Mouse (Mus musculus): ENCODE data around the gene Zfp362. TPM values are rescaled to one million over a fixed set of nuclear protein-coding genes. Genes with fewer than 3 reads are reported as not detected.

The Zfp362 gene
- polyA plus RNA-seq, 2 experiments from 2014 or later: 6.9 to 13.2 TPM

GRCm38 (mm10) chr4:128759214-128759613, 46.6 kb downstream of the Zfp362 start:
- no peak for ATAC-seq

GRCm38 (mm10) chr4:128755900-128756299, 49.9 kb downstream of the Zfp362 start:
- no peak for ATAC-seq

- ATAC-seq: no peak
These were observed 50.8 kb downstream of the Zfp362 start, which contains the start of gene A3galt2 for GRCm38 (mm10) chr4:128755064-128755463. TSS of gene A3galt2 (plus strand) at chr4:128755364.

DNA sequence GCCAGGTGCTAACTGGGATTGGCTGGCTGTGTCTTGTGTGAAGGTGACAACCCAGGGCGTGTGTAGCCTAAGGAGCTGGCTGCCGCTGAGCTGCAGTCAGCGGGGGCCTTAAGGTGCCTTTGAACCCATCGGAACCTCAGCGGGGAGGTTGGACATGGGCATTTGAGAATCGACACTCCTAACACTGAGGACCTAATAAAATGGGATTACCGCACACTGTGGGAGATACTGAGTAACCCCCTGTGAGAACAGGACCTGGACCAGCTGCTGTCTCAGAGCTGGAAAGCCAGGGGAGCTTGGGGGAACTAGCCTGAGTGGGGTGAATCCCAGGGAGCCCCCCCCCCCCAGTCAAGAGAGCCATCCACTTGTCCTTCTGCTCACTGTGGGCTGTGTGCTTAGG, 52.3 kb downstream of the Zfp362 start:
- ATAC-seq: no peak

- ATAC-seq: no peak
These were observed 53.7 kb downstream of the Zfp362 start for GRCm38 (mm10) chr4:128752031-128752757.

DNA sequence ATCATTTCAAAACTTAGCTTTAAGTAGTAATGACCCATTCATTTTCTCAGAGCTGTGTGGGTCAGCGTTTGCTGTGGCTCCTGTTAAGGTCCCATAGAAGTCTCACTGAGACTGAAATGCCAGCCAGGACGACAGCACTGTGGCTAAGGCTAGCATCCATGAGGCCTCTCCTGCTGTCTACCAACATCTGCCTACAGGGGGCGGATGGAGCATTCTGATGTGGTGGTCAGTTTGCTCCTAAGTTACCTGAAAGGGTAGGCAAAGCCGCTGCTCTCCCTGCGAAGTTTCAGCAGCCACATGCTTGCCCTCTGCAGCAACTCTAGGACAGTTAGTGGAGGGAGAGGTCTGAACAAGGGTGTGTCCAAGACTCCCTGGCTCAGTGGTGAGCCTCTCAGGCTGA, 54.8 kb downstream of the Zfp362 start:
- ATAC-seq: no peak

- no peak for ATAC-seq
These were observed 57.5 kb downstream of the Zfp362 start for GRCm38 (mm10) chr4:128748309-128748708.

GRCm38 (mm10) chr4:128747614-128748270, 58.1 kb downstream of the Zfp362 start:
- ATAC-seq: no peak

DNA sequence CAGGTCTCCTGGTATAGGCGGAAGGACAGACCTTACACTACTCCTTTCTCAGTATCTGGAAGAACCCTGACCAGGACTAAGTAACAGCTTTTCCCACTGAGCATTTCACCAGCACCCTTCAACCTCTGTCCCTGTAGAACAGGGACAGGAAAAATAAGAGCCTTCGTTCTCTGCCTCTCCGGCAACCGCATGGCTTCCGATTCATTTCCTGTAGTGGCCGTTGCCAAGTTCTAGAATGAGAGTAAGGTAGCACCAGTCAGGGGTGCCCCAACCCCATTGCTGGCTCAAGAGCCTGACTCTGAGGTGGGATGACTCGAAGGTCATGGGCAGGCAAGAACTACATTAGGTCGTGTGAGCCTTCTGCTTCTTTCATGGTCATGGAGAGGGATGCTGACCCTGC, 60.7 kb downstream of the Zfp362 start:
- no peak for ATAC-seq

DNA sequence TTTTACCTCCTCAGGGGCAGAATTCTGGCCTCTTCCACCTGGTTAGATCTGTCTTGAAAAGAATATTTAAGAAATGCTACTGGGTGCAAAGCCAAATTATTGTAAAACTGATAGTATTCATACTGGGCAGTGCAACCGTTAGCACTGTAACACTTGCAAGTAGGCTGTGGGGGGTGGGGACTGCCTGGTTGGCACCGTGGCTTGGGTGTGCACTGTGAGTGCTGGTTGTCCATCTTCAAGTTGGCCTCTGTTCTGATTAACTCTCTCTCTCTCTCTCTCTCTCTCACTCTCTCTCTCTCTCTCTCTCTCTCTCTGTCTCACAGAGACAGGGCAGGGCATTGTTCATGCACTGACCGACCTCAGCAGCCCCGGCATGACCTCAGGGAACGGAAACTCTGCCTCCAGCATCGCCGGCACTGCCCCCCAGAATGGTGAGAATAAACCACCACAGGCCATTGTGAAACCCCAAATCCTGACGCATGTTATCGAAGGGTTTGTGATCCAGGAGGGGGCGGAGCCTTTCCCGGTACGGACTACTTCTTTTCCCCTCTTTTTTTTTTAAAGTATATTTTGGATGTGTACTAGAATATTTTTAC, 62.7 kb downstream of the Zfp362 start:
- no peak for ATAC-seq

GRCm38 (mm10) chr4:128742379-128742970, 63.4 kb downstream of the Zfp362 start:
- ATAC-seq: no peak

- no peak for ATAC-seq
These were observed 63.9 kb downstream of the Zfp362 start for GRCm38 (mm10) chr4:128741906-128742305.

DNA sequence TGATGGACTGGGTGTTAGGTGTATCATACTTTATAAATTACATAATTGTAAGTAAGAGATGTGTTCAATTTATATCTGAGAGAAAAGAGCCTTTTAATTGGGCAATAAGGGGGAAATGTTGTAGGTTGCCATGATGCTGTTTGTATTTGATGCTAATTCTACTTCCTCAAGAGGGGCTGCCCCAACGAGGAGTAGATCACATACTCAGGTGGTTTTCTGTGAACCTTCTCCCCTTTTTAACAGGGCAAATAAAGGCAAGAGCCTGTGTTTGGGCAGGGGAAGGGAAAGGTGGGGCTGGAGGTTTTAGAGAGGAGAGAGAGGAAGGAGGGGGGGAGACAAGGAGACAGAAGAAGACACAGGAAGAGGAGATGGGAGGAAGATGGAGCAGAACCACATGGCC, 65.0 kb downstream of the Zfp362 start:
- ATAC-seq: no peak

DNA sequence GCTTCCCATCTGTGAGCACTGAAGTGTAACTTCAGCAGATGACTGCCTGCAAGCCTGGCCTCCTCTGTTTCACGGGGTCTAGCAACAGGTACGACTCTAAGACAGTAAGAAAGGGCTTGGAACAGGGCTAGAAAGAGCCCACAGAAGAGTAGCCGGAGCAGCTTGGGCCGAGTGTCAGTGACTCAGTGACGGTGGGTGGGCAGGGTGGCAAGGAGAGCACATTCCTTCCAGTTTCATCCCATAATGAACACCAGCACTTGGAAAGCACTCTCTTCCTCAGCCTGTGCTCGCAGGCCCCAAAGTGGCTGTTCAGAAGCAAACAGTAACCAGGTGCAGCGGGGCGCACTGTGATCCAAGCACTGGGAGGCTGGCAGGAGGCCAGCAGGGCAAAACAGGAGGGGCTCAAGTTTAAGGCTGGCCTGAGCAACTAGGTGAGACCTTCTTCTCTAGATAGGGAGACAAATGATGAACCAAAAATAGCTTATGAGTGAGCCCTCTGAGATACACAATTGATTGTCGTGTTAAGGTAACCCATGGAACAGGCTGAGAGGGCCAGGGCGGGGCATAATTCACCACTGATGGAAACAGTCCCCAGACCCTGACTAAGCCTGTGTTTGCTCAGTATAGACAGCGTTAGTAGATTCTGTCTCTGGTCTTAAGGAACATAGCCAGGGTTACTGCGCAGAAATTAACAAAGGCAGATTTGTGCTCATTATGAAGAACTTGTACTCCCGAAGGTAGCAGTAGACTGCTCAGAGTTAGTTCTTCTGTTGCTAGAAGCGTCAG, 67.8 kb downstream of the Zfp362 start:
- no peak for ATAC-seq

GRCm38 (mm10) chr4:128737137-128737589, 68.7 kb downstream of the Zfp362 start:
- ATAC-seq: no peak

GRCm38 (mm10) chr4:128734721-128735671, 70.8 kb downstream of the Zfp362 start:
- peak; percentile 81 for ATAC-seq

GRCm38 (mm10) chr4:128734217-128734616, 71.6 kb downstream of the Zfp362 start:
- no peak for ATAC-seq

DNA sequence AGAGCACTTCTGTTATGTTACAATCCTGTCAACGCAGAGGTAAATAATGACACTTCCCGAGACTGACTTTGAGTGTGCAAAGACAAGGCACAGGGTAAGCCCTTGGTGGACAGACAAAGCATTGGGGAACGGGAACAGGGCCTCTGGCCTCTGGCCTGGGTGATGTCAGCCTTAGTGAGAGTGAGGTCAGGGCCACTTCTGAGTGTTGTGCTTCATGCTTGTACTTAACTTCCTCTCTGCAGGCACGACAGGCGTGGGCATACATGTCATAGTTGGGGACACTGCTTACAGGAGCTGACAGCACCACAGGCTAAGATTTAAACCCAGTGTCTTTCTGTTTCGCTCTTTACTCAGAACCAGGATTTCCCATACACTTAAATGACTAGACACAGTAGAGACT, 72.3 kb downstream of the Zfp362 start:
- ATAC-seq: peak; percentile 31

DNA sequence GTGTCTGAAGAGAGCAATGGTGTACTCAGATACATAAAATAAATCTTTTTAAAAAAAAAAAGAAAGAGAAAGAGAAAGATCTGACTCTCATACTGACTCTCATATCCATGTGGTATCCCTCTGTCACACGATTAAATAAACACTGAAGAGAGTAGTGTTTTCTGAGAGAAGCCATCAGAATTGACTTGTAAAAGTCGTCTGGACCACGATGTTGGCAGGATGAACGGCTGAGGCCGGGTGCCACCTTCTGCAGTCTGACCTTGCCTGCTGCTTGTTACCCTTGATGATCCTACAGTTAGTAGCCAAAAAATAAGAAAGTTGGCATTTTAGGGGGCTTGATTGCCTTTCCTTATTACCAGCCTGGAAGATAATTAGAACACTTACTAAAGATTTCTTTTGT, 73.1 kb downstream of the Zfp362 start:
- no peak for ATAC-seq

DNA sequence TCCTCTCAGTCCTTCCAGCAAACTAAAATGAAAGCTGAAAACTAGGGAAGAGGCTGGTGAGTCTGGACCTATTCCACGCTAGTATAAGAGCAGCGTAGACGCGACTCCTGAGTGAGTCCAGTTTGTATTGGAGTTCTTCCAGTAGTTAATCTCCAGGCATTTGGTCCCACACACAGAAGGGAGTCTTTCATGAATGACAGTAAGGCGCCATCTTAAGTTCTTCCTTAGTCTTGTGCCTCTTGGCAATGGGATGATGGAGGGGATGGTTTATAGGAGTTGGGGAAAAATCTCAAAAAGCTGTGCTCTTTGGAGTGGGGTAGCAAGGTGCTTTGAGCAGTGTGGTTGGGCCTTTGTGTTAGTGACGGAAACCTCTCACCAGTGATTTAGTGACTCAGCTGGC, 75.6 kb downstream of the Zfp362 start:
- no peak for ATAC-seq

- peak; percentile 8 for ATAC-seq
These were observed 76.2 kb downstream of the Zfp362 start for GRCm38 (mm10) chr4:128729709-128730037.
